Mouse (Mus musculus): ENCODE results near the gene Siglecg. TPM values are rescaled to one million over a fixed set of nuclear protein-coding genes. Genes with fewer than 3 reads are reported as not detected.

Siglecg gene
- total and polyA plus RNA-seq, 3 experiments, result 0.18 to 3.2 (median 0.50) TPM

DNA sequence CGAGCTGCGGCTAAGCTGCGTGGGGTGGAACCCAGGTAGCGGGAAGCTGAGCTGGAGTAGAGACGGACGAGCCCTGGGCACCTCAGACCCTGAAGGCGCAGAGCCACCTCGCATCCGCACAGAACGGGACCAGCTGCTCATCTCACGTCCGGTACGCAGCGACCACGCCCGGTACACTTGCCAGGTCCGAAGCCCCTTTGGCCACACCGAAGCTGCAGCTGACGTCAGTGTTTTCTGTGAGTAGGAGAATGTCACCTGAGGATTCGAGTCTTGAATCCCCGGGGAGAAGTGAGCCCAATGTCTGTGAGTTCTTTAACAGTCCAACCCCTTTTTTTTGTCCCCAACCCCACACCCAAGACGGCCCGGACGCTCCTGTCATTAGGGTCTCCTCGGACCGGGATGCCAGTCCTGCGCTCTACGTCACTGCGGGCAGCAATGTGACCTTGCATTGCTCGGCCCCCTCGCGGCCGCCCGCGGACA, 56.9 kb downstream of the Siglecg start:
- TF ChIP-seq EP300 (IDR thresholded peaks at IDR 0.05; ENCODE audit: insufficient read depth, low read depth, low read length) (no peak), POLR2A (IDR thresholded peaks at IDR 0.05; ENCODE audit: insufficient read depth, low read depth, low read length) (no peak), CTCF (IDR thresholded peaks at IDR 0.05) (peak; percentile 59; the same call in 1 of the 2 replicates)
- Histone ChIP-seq H3K79me2 (replicated peaks; ENCODE audit: control insufficient read depth, insufficient read depth, low read length) (no peaks in the 10 kb centered on the region), H3K9ac (ENCODE audit: low read depth, low read length) (peak overlapping the region; percentile 57), H3K4me1 (ENCODE audit: control insufficient read depth, insufficient read depth, low read length) (no peaks in the 10 kb centered on the region; the same call in 1 of the 2 replicates), H3K27ac (peak overlapping the region; percentile 26; the same call in 1 of the 2 replicates), H3K36me3 (ENCODE audit: control insufficient read depth, insufficient read depth, low read length) (no peaks in the 10 kb centered on the region), H3K27me3 (ENCODE audit: control insufficient read depth, insufficient read depth, low read length) (no peaks in the 10 kb centered on the region), H3K4me3 (peak overlapping the region; percentile 60)
- intact Hi-C loops (cut with DNase I), result loop anchor here (5.0 to 10.0 kb wide), 2 partner anchors 112 to 180 kb away; partner anchors contain the start of gene Zfp719
- WGBS, result 11% methylated on average over 35 of the region's 35 CpGs
- DNase-seq, result peak; percentile 21 to 35

DNA sequence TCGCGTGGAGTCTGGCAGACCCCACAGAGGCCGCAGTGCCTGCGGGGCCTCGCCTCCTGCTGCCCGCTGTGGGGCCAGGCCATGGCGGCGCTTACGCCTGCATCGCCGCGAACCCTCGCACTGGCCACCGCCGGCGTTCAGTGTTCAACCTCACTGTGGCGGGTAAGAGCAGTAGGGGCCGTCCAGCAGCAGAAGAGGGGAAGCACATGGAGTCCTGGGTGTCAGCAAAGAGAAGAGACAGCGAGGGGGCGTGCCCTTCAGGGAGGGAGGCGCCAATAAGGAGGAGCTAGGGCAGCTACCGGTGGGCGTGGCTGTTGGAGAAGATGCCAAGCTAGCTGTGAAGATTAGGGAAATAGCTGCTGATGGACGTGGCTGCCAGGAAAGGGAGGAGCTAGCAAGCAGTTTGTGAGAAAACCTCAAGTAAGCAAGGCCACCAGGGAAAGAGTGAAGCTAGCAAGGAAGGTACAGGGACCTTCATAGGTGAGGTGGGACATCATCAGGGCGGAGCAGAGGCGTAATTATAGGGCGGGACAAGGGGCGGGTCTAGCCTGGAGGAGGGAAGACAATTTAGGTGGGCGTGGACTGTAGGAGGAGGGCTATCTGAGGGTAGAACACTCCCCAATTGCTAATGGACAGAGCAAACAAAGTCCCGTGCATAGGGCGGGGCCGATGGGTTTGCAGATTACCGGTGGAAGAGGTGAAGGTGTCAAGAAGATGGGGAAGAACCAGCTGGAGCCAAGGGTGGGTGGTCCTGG, 57.5 kb downstream of the Siglecg start:
- Histone ChIP-seq H3K79me2 (replicated peaks; ENCODE audit: control insufficient read depth, insufficient read depth, low read length) (no peaks in the 10 kb centered on the region), H3K4me3 (peak overlapping the region; percentile 60), H3K27ac (peak overlapping the region; percentile 49), H3K4me1 (ENCODE audit: control insufficient read depth, insufficient read depth, low read length) (no peaks in the 10 kb centered on the region; the same call in 1 of the 2 replicates), H3K27me3 (ENCODE audit: control insufficient read depth, insufficient read depth, low read length) (no peaks in the 10 kb centered on the region), H3K9ac (ENCODE audit: low read depth, low read length) (peak overlapping the region; percentile 60), H3K36me3 (ENCODE audit: control insufficient read depth, insufficient read depth, low read length) (no peaks in the 10 kb centered on the region)
- DNase-seq, result peak; percentile 88 to 92
- intact Hi-C loops (cut with DNase I), result loop anchor here (1.0 to 10.0 kb wide), 4 partner anchors 20 to 181 kb away; partner anchors contain the start of gene Zfp719
- under 1% methylated on average over 33 of the region's 33 CpGs for WGBS
- no peak for TF ChIP-seq EP300 (IDR thresholded peaks at IDR 0.05; ENCODE audit: insufficient read depth, low read depth, low read length)
- TF ChIP-seq CTCF (IDR thresholded peaks at IDR 0.05), result no peak; the same call in none of the 2 replicates
- TF ChIP-seq POLR2A (IDR thresholded peaks at IDR 0.05; ENCODE audit: insufficient read depth, low read depth, low read length), result 0 out of 2 replicates have a peak, but pooled peaks have one; percentile 30

DNA sequence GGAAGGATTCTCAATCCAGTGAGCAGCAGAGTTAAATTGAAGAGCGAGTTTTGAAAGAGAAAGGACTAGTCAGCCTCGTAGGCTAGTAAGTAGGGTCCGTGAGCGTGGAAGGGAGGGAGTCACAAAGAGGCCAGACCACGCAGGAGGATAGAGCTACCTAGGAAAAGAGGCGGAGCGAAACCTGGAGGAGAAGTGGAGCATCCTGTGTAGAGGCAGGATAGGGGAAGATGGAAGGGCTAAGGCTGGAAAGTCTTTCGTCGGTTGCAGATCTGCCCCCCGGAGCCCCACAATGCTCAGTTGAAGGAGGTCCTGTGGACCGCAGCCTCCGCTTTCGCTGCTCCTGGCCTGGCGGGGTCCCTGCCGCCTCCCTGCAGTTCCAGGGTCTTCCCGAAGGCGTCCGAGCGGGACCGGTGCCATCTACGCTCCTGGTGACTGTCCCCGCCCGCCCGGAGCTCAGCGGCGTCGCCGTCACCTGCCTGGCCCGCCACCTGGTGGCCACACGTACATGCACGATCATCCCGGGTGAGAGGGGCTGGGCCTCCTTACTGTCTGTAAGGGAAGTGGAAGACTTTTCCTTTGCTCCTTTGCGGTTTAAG, 58.2 kb downstream of the Siglecg start:
- intact Hi-C loops (cut with DNase I), result loop anchor here (1.0 to 10.0 kb wide), 4 partner anchors 21 to 181 kb away; partner anchors contain the start of gene Zfp719
- DNase-seq, result peak; percentile 86
- no peaks in the 10 kb centered on the region; the same call in 1 of the 2 replicates for H3K4me1 ChIP-seq (ENCODE audit: control insufficient read depth, insufficient read depth, low read length)
- H3K27me3 ChIP-seq (ENCODE audit: control insufficient read depth, insufficient read depth, low read length), result no peaks in the 10 kb centered on the region
- no peaks in the 10 kb centered on the region for H3K79me2 ChIP-seq (replicated peaks; ENCODE audit: control insufficient read depth, insufficient read depth, low read length)
- no peaks in the 10 kb centered on the region for H3K36me3 ChIP-seq (ENCODE audit: control insufficient read depth, insufficient read depth, low read length)
- peak overlapping the region; percentile 60 for H3K9ac ChIP-seq (ENCODE audit: low read depth, low read length)
- H3K4me3 ChIP-seq, result peak overlapping the region; percentile 60
- WGBS, result under 1% methylated on average over 33 of the region's 33 CpGs
- peak overlapping the region; percentile 49 for H3K27ac ChIP-seq
- no peak for TF ChIP-seq POLR2A (IDR thresholded peaks at IDR 0.05; ENCODE audit: insufficient read depth, low read depth, low read length)
- TF ChIP-seq CTCF (IDR thresholded peaks at IDR 0.05), result peak; percentile 96
- 0 out of 2 replicates have a peak, but pooled peaks have one; percentile 22 for TF ChIP-seq EP300 (IDR thresholded peaks at IDR 0.05; ENCODE audit: insufficient read depth, low read depth, low read length)

Small RNA genes within 50 kb of the gene (microRNA-seq; reads per million reads assigned to microRNA genes)
- 3.4 to 6.2 reads per million in 2 experiments for gene Mir7051

Other genes with a start within 250 kb of the Siglecg start
- 10 to 100 TPM; 11.5 to 15.1 TPM for gene Zfp715, start 94.9 kb upstream of the Siglecg start, total RNA-seq (2021)
- 6.6 and 11.0 TPM in 2 replicates for gene Zfp715, start 94.9 kb upstream of the Siglecg start, polyA plus RNA-seq (2012; rRNA removed)
- gene Siglecf, start 56.9 kb upstream of the Siglecg start, total RNA-seq (2021), result not detected
- 0.14 and 0.20 TPM in 2 replicates for gene Siglecf, start 56.9 kb upstream of the Siglecg start, polyA plus RNA-seq (2012; rRNA removed)
- gene Lim2, start 19.5 kb downstream of the Siglecg start, total RNA-seq (2021), result not detected
- not detected in 2 replicates for gene Lim2, start 19.5 kb downstream of the Siglecg start, polyA plus RNA-seq (2012; rRNA removed)
- gene Nkg7, start 28.9 kb downstream of the Siglecg start, total RNA-seq (2021), result not detected
- 1.6 and 4.9 TPM in 2 replicates for gene Nkg7, start 28.9 kb downstream of the Siglecg start, polyA plus RNA-seq (2012; rRNA removed)
- not detected for gene Cldnd2, start 32.6 kb downstream of the Siglecg start, total RNA-seq (2021)
- not detected in 2 replicates for gene Cldnd2, start 32.6 kb downstream of the Siglecg start, polyA plus RNA-seq (2012; rRNA removed)
- 1,000 to 10,000 TPM; 1,250 to 1,384 TPM for gene Etfb, start 35.9 kb downstream of the Siglecg start, total RNA-seq (2021)
- 731 and 1,097 TPM in 2 replicates for gene Etfb, start 35.9 kb downstream of the Siglecg start, polyA plus RNA-seq (2012; rRNA removed)
- under 1 TPM; 0.73 to 0.82 TPM for gene Gm45233, start 35.9 kb downstream of the Siglecg start, total RNA-seq (2021)
- 2.2 and 4.7 TPM in 2 replicates for gene Gm45233, start 35.9 kb downstream of the Siglecg start, polyA plus RNA-seq (2012; rRNA removed)
- gene Vsig10l, start 54.9 kb downstream of the Siglecg start, total RNA-seq (2021), result 1 to 10 TPM; 1.0 to 1.1 TPM
- gene Vsig10l, start 54.9 kb downstream of the Siglecg start, polyA plus RNA-seq (2012; rRNA removed), result 3.0 TPM in 2 replicates
- under 1 TPM; 0.14 to 0.16 TPM for gene Iglon5, start 81.9 kb downstream of the Siglecg start, total RNA-seq (2021)
- 0.56 and 0.78 TPM in 2 replicates for gene Iglon5, start 81.9 kb downstream of the Siglecg start, polyA plus RNA-seq (2012; rRNA removed)
- not detected for gene 4931406B18Rik, start 97.7 kb downstream of the Siglecg start, total RNA-seq (2021)
- not detected in 2 replicates for gene 4931406B18Rik, start 97.7 kb downstream of the Siglecg start, polyA plus RNA-seq (2012; rRNA removed)
- 1 to 10 TPM; 2.4 to 3.5 TPM for gene Cd33, start 136.2 kb downstream of the Siglecg start, total RNA-seq (2021)
- gene Cd33, start 136.2 kb downstream of the Siglecg start, polyA plus RNA-seq (2012; rRNA removed), result 7.6 and 7.9 TPM in 2 replicates
- gene Zfp658, start 154.1 kb downstream of the Siglecg start, total RNA-seq (2021), result under 1 TPM; 0.86 to 0.93 TPM
- 0.70 and 1.0 TPM in 2 replicates for gene Zfp658, start 154.1 kb downstream of the Siglecg start, polyA plus RNA-seq (2012; rRNA removed)
- 1 to 10 TPM; 3.8 to 5.9 TPM for gene Zfp719, start 171.4 kb downstream of the Siglecg start, total RNA-seq (2021)
- gene Zfp719, start 171.4 kb downstream of the Siglecg start, polyA plus RNA-seq (2012; rRNA removed), result 1.4 and 3.3 TPM in 2 replicates
- not detected for gene Zfp819, start 199.0 kb downstream of the Siglecg start, total RNA-seq (2021)
- not detected in 2 replicates for gene Zfp819, start 199.0 kb downstream of the Siglecg start, polyA plus RNA-seq (2012; rRNA removed)
- not detected for gene Ceacam18, start 226.5 kb downstream of the Siglecg start, total RNA-seq (2021)
- gene Ceacam18, start 226.5 kb downstream of the Siglecg start, polyA plus RNA-seq (2012; rRNA removed), result not detected in 2 replicates

Data from heart, adult 2 months (tissue).